Mouse (Mus musculus) erythroblast, embryonic 14.5 days (primary cell): ENCODE measurements around the gene Tex38. TPM values are rescaled to one million over a fixed set of nuclear protein-coding genes. Genes with fewer than 3 reads are reported as not detected.
A peak's percentile ranks its signal among the peaks of the same experiment; 100 is the strongest.

ENCODE experiments used
- H3K27me3 ChIP-seq: 2 replicates; pipeline ENCODE4 v1.6.1; 2012; ENCODE audit warnings: inconsistent platforms; ENCODE audit not compliant: control insufficient read depth
- H3K36me3 ChIP-seq: 2 replicates; pipeline ENCODE4 v1.6.1; 2012; ENCODE audit warnings: mild to moderate bottlenecking, inconsistent platforms; ENCODE audit not compliant: control insufficient read depth
- H3K4me1 ChIP-seq: 2 replicates; pipeline ENCODE4 v1.6.1; 2012; ENCODE audit warnings: inconsistent platforms; ENCODE audit not compliant: control insufficient read depth
- H3K4me3 ChIP-seq: replicated peaks from 2 replicates; pipeline ENCODE3; 2012; ENCODE audit warnings: moderate library complexity, mild to moderate bottlenecking, inconsistent platforms
- H3K9me3 ChIP-seq: 2 replicates; pipeline ENCODE4 v1.6.1; 2012; ENCODE audit warnings: low read length, inconsistent platforms, mixed read lengths; ENCODE audit not compliant: control insufficient read depth
- GATA1 ChIP-seq: IDR thresholded peaks from 2 replicates; pipeline ENCODE4 v1.6.1; 2012; ENCODE audit warnings: low read length, inconsistent platforms, mixed read lengths
- TAL1 ChIP-seq: IDR thresholded peaks from 3 replicates; pipeline ENCODE4 v1.6.1; 2012; ENCODE audit warnings: low read length, inconsistent platforms, mixed read lengths
- polyA plus RNA-seq: library from polyadenylated mRNA; stranded (reverse); fragments of >175 nt; gene quantifications from 2 replicates; pipeline ENCODE4 v1.2.3, GENCODE M21; 2012

Tex38 gene
- polyA plus RNA-seq, 1 experiment: not detected

GRCm38 (mm10) chr4:115749336-115749735, 31.5 kb downstream of the Tex38 start:
- Histone ChIP-seq H3K36me3 (peaks cover 90% of the 10 kb centered on the region), H3K9me3 (no peaks in the 10 kb centered on the region), H3K4me1 (no peaks in the 10 kb centered on the region; the same call in 1 of the 2 replicates), H3K4me3 (no peak overlapping the region), H3K27me3 (no peaks in the 10 kb centered on the region)
- TF ChIP-seq TAL1 (no peak), GATA1 (no peak)

DNA sequence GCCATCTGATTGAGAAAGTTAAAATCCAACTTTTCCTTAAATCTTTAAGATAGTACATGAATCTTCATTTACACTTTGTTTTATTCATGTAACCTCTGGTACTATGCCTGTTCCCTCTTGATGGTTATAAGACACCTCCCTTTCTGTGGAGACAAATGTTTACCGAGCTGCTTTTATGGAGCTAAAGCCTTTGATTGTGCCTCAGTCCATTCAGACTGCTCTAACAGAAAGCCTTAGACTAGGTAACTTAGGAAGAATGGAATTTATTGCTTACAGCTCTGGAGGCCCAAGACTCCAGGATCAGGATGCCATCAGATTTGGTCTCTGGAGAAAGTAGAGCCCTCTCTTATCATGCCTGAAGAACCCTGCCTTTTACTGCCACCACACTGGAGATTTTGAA, 32.6 kb downstream of the Tex38 start:
- no peak overlapping the region for H3K4me3 ChIP-seq
- no peaks in the 10 kb centered on the region for H3K9me3 ChIP-seq
- no peaks in the 10 kb centered on the region for H3K27me3 ChIP-seq
- peaks cover 88% of the 10 kb centered on the region for H3K36me3 ChIP-seq
- TF ChIP-seq GATA1: no peak
- TF ChIP-seq TAL1: no peak
- peaks cover under 1% of the 10 kb centered on the region; the same call in 1 of the 2 replicates for H3K4me1 ChIP-seq

GRCm38 (mm10) chr4:115743096-115743495, 37.7 kb downstream of the Tex38 start:
- H3K9me3 ChIP-seq: no peaks in the 10 kb centered on the region
- TF ChIP-seq TAL1 (no peak), GATA1 (no peak)
- no peak overlapping the region for H3K4me3 ChIP-seq
- peaks cover 22% of the 10 kb centered on the region for H3K4me1 ChIP-seq
- H3K36me3 ChIP-seq: peaks cover 83% of the 10 kb centered on the region
- H3K27me3 ChIP-seq: no peaks in the 10 kb centered on the region

DNA sequence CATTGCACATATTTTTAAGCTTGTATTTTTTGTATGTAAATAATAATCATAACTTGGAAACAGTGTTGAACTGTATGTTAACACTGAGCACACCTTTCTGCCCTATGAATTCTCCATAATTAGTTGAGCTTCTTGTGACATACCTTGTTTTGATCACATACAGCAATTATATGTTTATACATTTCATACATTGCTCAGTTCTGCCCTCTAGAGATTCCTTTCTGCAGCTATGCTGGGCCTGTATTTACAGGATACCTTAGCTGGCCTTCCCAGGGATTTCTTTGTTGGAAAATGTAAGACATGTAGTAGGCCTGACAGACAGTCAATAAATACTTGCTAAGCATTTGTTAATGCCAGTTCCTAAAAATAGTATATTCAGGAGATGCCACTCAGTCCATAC, 38.2 kb downstream of the Tex38 start:
- Histone ChIP-seq H3K4me1 (peaks cover 22% of the 10 kb centered on the region), H3K9me3 (no peaks in the 10 kb centered on the region), H3K4me3 (no peak overlapping the region), H3K36me3 (peaks cover 78% of the 10 kb centered on the region), H3K27me3 (no peaks in the 10 kb centered on the region)
- TF ChIP-seq GATA1 (no peak), TAL1 (no peak)

DNA sequence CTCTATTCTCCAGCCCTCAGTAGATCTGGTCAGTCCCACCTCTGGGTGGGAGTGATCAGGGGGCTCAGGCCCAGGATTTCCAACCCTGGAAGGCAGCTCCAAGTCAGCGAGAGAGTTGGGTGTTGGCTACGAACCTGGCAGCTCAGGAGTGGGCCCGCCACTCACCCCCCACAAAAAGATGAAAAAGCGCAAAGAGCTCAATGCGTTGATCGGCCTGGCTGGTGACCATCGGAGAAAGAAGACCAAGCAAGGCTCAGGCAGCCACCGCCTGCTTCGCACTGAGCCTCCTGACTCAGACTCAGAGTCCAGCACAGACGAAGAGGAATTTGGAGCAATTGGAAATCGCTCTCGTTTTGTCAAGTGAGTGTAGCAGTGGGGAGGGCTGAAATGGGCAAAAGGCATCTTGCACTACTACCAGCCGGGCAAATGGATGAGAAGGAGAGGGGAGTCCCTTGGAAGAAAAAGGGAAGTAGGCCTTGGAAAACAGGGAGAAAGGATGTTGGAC, 42.3 kb downstream of the Tex38 start:
- Histone ChIP-seq H3K4me1 (peaks cover 38% of the 10 kb centered on the region), H3K36me3 (peaks cover 40% of the 10 kb centered on the region), H3K9me3 (no peaks in the 10 kb centered on the region), H3K4me3 (peak overlapping the region; percentile 78), H3K27me3 (peaks cover 4% of the 10 kb centered on the region)
- TF ChIP-seq TAL1 (no peak), GATA1 (no peak)

GRCm38 (mm10) chr4:115737551-115738041, 43.2 kb downstream of the Tex38 start, which contains the start of gene Efcab14:
TSS of gene Efcab14 (plus strand) at chr4:115737744.
- Histone ChIP-seq H3K4me3 (peak within 1 kb of the TSS; percentile 78), H3K36me3 (peaks cover 32% of the 10 kb centered on the region), H3K9me3 (no peaks in the 10 kb centered on the region), H3K27me3 (peaks cover 7% of the 10 kb centered on the region), H3K4me1 (peaks cover 36% of the 10 kb centered on the region)
- no peak for TF ChIP-seq GATA1
- no peak for TF ChIP-seq TAL1

- H3K4me3 ChIP-seq: no peak overlapping the region
- H3K27me3 ChIP-seq: peaks cover 8% of the 10 kb centered on the region
- no peak for TF ChIP-seq GATA1
- TF ChIP-seq TAL1: no peak
- peaks cover 36% of the 10 kb centered on the region for H3K4me1 ChIP-seq
- peaks cover 5% of the 10 kb centered on the region for H3K36me3 ChIP-seq
- H3K9me3 ChIP-seq: no peaks in the 10 kb centered on the region
These were observed 46.0 kb downstream of the Tex38 start for GRCm38 (mm10) chr4:115734867-115735266.

DNA sequence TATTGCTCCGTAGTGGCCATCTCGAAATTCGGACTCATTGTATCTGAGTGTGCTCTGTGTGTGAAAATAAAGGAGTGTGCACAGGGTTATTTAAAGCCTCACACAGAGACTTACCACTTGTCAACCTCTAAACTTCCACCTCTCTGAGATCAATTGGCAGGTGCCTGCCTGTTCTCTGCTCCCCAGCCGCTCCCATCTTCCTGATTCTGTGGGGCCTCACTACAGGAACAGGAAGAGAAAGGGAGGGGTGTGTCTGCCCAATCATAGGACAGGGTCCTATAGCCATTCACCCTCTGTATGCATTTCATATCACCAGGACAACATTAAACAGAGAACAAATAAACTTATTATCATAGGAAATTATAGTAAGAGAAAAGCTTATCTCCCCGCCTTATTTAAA, 47.1 kb downstream of the Tex38 start:
- H3K4me1 ChIP-seq: peaks cover 25% of the 10 kb centered on the region
- TF ChIP-seq TAL1 (no peak), GATA1 (no peak)

DNA sequence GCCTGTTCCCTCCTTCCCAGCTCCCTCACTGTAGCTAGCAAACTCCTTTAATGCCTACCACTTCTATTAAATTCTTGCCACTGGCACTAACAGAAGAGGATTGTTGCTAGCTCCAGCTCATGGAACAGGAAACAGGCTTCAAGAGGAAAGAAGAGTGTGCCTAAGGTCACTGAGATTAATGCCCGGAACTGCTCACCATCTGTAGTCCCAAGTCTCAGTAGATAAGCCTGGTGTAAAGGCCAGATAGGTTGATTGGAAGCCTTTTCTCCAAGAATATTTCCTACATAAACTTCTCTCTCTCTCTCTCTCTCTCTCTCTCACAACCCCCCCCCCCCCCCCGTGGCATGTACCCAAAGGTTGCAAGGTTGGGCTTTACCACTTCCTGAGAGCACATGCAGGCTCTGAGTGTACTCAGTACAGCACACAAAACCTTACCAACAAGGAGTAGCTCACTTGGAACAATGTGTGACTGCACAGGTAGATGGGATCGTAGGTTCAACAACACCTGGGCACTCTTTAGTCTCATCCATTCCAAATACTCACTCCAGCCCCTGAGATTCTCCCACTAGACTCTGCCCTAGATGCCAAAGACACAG, 48.5 kb downstream of the Tex38 start:
- peaks cover 8% of the 10 kb centered on the region for H3K27me3 ChIP-seq
- no peak overlapping the region for H3K4me3 ChIP-seq
- H3K4me1 ChIP-seq: peaks cover 17% of the 10 kb centered on the region
- H3K36me3 ChIP-seq: no peaks in the 10 kb centered on the region
- no peak for TF ChIP-seq TAL1
- no peaks in the 10 kb centered on the region for H3K9me3 ChIP-seq

More for the DNA sequence above, 47.1 kb downstream of the Tex38 start:
- Histone ChIP-seq H3K36me3 (no peaks in the 10 kb centered on the region), H3K4me3 (no peak overlapping the region), H3K27me3 (peaks cover 8% of the 10 kb centered on the region), H3K9me3 (no peaks in the 10 kb centered on the region)
